Mouse (Mus musculus): Measurements from ENCODE around the gene Gm10358. TPM values are rescaled to one million over a fixed set of nuclear protein-coding genes. Genes with fewer than 3 reads are reported as not detected.
"Not testable (repeated sequence)": the region's sequence is repeated elsewhere in the genome, so short reads cannot be mapped to it uniquely, and the experiment has no call there.

Gene Gm10358
- total RNA-seq (2017), result 0.25 TPM in 1 of 2 replicates, not detected in the other

GRCm38 (mm10) chr8:75406489-75406888 is at the start of gene Gm10358:
Gm10358 (minus strand) TSS chr8:75406589.
- no peak for ATAC-seq (replicated peaks in 1 of 2; ENCODE audit: insufficient read depth in 1 of 2, low FRiP score in 2 of 2, low TSS enrichment in 1 of 2, low read depth in 1 of 2, poor library complexity in 2 of 2, severe bottlenecking in 2 of 2)

GRCm38 (mm10) chr8:75448394-75448793 is 42.0 kb upstream of the Gm10358 start, which contains the start of gene Iqcm:
Iqcm (plus strand) TSS chr8:75448694.
- no peak for ATAC-seq (replicated peaks in 1 of 2; ENCODE audit: insufficient read depth in 1 of 2, low FRiP score in 2 of 2, low TSS enrichment in 1 of 2, low read depth in 1 of 2, poor library complexity in 2 of 2, severe bottlenecking in 2 of 2)

GRCm38 (mm10) chr8:75415696-75416095 is 9.3 kb upstream of the Gm10358 start:
- ATAC-seq (replicated peaks in 1 of 2; ENCODE audit: insufficient read depth in 1 of 2, low FRiP score in 2 of 2, low TSS enrichment in 1 of 2, low read depth in 1 of 2, poor library complexity in 2 of 2, severe bottlenecking in 2 of 2), result not testable (repeated sequence)

GRCm38 (mm10) chr8:75384770-75385290 is 21.6 kb downstream of the Gm10358 start:
- no peak for ATAC-seq (replicated peaks in 1 of 2; ENCODE audit: insufficient read depth in 1 of 2, low FRiP score in 2 of 2, low TSS enrichment in 1 of 2, low read depth in 1 of 2, poor library complexity in 2 of 2, severe bottlenecking in 2 of 2)

- no peak for ATAC-seq (replicated peaks in 1 of 2; ENCODE audit: insufficient read depth in 1 of 2, low FRiP score in 2 of 2, low TSS enrichment in 1 of 2, low read depth in 1 of 2, poor library complexity in 2 of 2, severe bottlenecking in 2 of 2)
Measured at GRCm38 (mm10) chr8:75375530-75376123, 30.8 kb downstream of the Gm10358 start.

- ATAC-seq (replicated peaks in 1 of 2; ENCODE audit: insufficient read depth in 1 of 2, low FRiP score in 2 of 2, low TSS enrichment in 1 of 2, low read depth in 1 of 2, poor library complexity in 2 of 2, severe bottlenecking in 2 of 2), result no peak
Measured at GRCm38 (mm10) chr8:75372006-75372405, 34.4 kb downstream of the Gm10358 start.

Other genes starting within 250 kb of the Gm10358 start
- gene Rasd2, start 192.6 kb downstream of the Gm10358 start, total RNA-seq (2017), result 0.15 TPM in 1 of 2 replicates, not detected in the other
- not detected in 2 replicates for gene Iqcm, start 42.1 kb upstream of the Gm10358 start, total RNA-seq (2017)

Measured in hematopoietic stem cell, adult 5-6 weeks (primary cell).